Mouse (Mus musculus) left cerebral cortex, adult 18-20 months (tissue): ENCODE measurements around the gene Srr. TPM values are rescaled to one million over a fixed set of nuclear protein-coding genes. Genes with fewer than 3 reads are reported as not detected.

ENCODE experiments used
- DNase-seq, 2 experiments: peaks; one replicate each; pipeline ENCODE4 v3.0.0; 2021 to 2022; ENCODE audit warnings: low spot score in 2 of 2, mixed read lengths in 1 of 2
- microRNA-seq, 2 experiments: library from miRNA; unstranded; fragments of <30 nt; microRNA quantifications; one replicate each; pipeline ENCODE4 v1.2.0; 2021
- total RNA-seq, 2 experiments: library from RNA; stranded (reverse); gene quantifications; 2 replicates each; pipeline ENCODE4 v1.2.3; 2021

The Srr gene
- total RNA-seq, 2 experiments from 2014 or later, result 78.6 to 83.2 TPM

GRCm38 (mm10) chr11:74866640-74867039 lies 59.1 kb downstream of the Srr start:
- DNase-seq, result no peak

GRCm38 (mm10) chr11:74865252-74865651 lies 60.5 kb downstream of the Srr start:
- DNase-seq, result no peak

GRCm38 (mm10) chr11:74864421-74864820 lies 61.3 kb downstream of the Srr start:
- no peak for DNase-seq

- DNase-seq, result no peak
Measured at GRCm38 (mm10) chr11:74863471-74863870, 62.3 kb downstream of the Srr start.

- no peak for DNase-seq
Measured at GRCm38 (mm10) chr11:74862129-74862528, 63.6 kb downstream of the Srr start.

- no peak for DNase-seq
Measured at GRCm38 (mm10) chr11:74857756-74858155, 68.0 kb downstream of the Srr start.

Small RNAs within 50 kb of the gene (microRNA-seq; reads per million reads assigned to microRNA genes)
- gene Mir6926, result 3.4 to 4.2 reads per million in 2 experiments

Other genes with a start within 250 kb of the Srr start
- 100 to 1,000 TPM; 393 to 415 TPM for gene Pafah1b1, start 201.3 kb downstream of the Srr start, total RNA-seq
- gene Mettl16, start 155.1 kb downstream of the Srr start, total RNA-seq, result 10 to 100 TPM; 30.4 to 33.5 TPM
- 10 to 100 TPM; 35.1 to 36.0 TPM for gene Mnt, start 95.0 kb downstream of the Srr start, total RNA-seq
- 10 to 100 TPM; 85.2 to 93.8 TPM for gene Sgsm2, start 28.9 kb downstream of the Srr start, total RNA-seq
- gene Tsr1, start 27.9 kb downstream of the Srr start, total RNA-seq, result 10 to 100 TPM; 29.9 to 31.1 TPM
- 10 to 100 TPM; 30.3 to 31.4 TPM for gene Smg6, start 125 bp downstream of the Srr start, total RNA-seq
- gene Hic1, start 243.6 kb upstream of the Srr start, total RNA-seq, result 1 to 10 TPM; 3.8 to 5.0 TPM